ENCODE assay signal across 33 mouse cellular contexts in the genomic region with DNA sequence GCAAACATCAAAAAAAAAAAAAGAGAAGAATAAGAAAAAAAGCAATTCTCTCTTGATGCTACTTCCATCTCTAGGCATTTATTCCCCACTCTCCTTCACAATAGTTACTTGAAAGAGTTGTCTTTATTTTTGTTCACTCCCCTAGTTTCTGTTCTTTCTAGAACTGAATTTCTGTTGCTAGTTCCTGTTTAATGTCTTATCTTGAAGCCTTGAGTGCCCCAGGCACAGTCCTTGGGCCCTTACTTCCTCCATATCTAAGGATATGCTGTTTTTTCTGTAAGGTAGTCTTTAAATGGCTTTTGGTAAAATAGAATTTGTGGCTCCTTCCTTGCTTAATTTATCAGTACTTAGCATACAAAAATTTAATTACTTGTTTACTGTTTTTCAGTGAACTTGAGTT. TPM values are rescaled to one million over a fixed set of nuclear protein-coding genes. Genes with fewer than 3 reads are reported as not detected.
A peak's percentile ranks its signal among the peaks of the same experiment; 100 is the strongest.
DNase-seq lines count a peak whose midpoint lies in the region; ATAC-seq and TF ChIP-seq lines count a peak whose summit lies in the region.
"Had no signal": no experiment of that assay in that cellular context is flagged by ENCODE, and none has a peak within 500 bp of the region (broad histone marks: within the 10 kb centered on the region; RNA-seq: fewer than 3 reads in every experiment).

No protein-coding gene starts in this region.

- intact Hi-C loops in left cerebral cortex, postnatal 10 days (cut with DNase I): no loop called here

- H3K4me1 ChIP-seq in liver, embryonic 11.5 days (replicated peaks; ENCODE audit: control insufficient read depth, insufficient read depth, low read length): peaks cover 44% of the 10 kb centered on the region
- H3K4me1 ChIP-seq in liver, postnatal 0 days (ENCODE audit: insufficient read depth): peaks cover 5% of the 10 kb centered on the region; the same call in 1 of the 2 replicates
- H3K4me1 ChIP-seq in midbrain, embryonic 16.5 days (ENCODE audit: control insufficient read depth, insufficient read depth, low read length): no peaks in the 10 kb centered on the region
- H3K4me1 ChIP-seq: embryonic facial prominence, embryonic 13.5 days; forebrain, embryonic 12.5 days; heart, embryonic 15.5 days; hindbrain, embryonic 10.5 days; intestine, embryonic 15.5 days; limb, embryonic 13.5 days; midbrain, embryonic 15.5 days; neural tube, embryonic 13.5 days had no signal

- no peaks in the 10 kb centered on the region for H3K36me3 ChIP-seq in liver, embryonic 11.5 days (ENCODE audit: control insufficient read depth, insufficient read depth, low read length)
- no peaks in the 10 kb centered on the region for H3K36me3 ChIP-seq in liver, postnatal 0 days (replicated peaks; ENCODE audit: insufficient read depth, low read length)
- H3K36me3 ChIP-seq in midbrain, embryonic 16.5 days (ENCODE audit: control insufficient read depth, insufficient read depth, low read length): no peaks in the 10 kb centered on the region
- H3K36me3 ChIP-seq: embryonic facial prominence, embryonic 13.5 days; forebrain, embryonic 12.5 days; heart, embryonic 15.5 days; hindbrain, embryonic 10.5 days; intestine, embryonic 15.5 days; limb, embryonic 13.5 days; midbrain, embryonic 15.5 days; neural tube, embryonic 13.5 days had no signal

- H3K9ac ChIP-seq in liver, embryonic 11.5 days (ENCODE audit: low read depth, low read length): no peak overlapping the region
- no peak overlapping the region; the same call in 1 of the 2 replicates for H3K9ac ChIP-seq in liver, postnatal 0 days (replicated peaks)
- no peak overlapping the region for H3K9ac ChIP-seq in midbrain, embryonic 16.5 days (ENCODE audit: low read depth, low read length)
- H3K9ac ChIP-seq: embryonic facial prominence, embryonic 13.5 days; forebrain, embryonic 12.5 days; heart, embryonic 15.5 days; intestine, embryonic 15.5 days; limb, embryonic 13.5 days; midbrain, embryonic 15.5 days; neural tube, embryonic 13.5 days had no signal

- peak; percentile 13 for DNase-seq in liver
- DNase-seq in liver, embryonic 11.5 days (ENCODE audit: low spot score): no peak
- no peak for DNase-seq in liver, postnatal 0 days
- DNase-seq in testis, postnatal 10 days (ENCODE audit: low spot score): no peak
- DNase-seq in left cerebral cortex, postnatal 10 days (ENCODE audit: extremely low spot score in 1 of 2, low spot score in 2 of 2): no peak
- DNase-seq: adrenal gland, postnatal 14 days; cerebellum, postnatal 14 days; gastrocnemius, postnatal 36 days; kidney, adult 8-10 months; kidney, postnatal 14 days; lung, adult 18-20 months; lung, postnatal 14 days had no signal

- TF ChIP-seq EP300 in liver, postnatal 0 days (IDR thresholded peaks at IDR 0.05; ENCODE audit: low read depth): no peak

- H3K9me3 ChIP-seq in liver, embryonic 11.5 days (ENCODE audit: control insufficient read depth, low read length): no peaks in the 10 kb centered on the region
- H3K9me3 ChIP-seq in liver, postnatal 0 days (ENCODE audit: low read length): no peaks in the 10 kb centered on the region
- H3K9me3 ChIP-seq in midbrain, embryonic 16.5 days (replicated peaks; ENCODE audit: control insufficient read depth, low read length, poor library complexity, severe bottlenecking): no peaks in the 10 kb centered on the region
- H3K9me3 ChIP-seq: embryonic facial prominence, embryonic 13.5 days; forebrain, embryonic 12.5 days; heart, embryonic 15.5 days; hindbrain, embryonic 10.5 days; intestine, embryonic 15.5 days; limb, embryonic 13.5 days; midbrain, embryonic 15.5 days; neural tube, embryonic 13.5 days had no signal

- no peak for TF ChIP-seq CTCF in liver, postnatal 0 days (IDR thresholded peaks at IDR 0.05; ENCODE audit: low read depth)

- no peaks in the 10 kb centered on the region for H3K27me3 ChIP-seq in liver, embryonic 11.5 days (replicated peaks; ENCODE audit: control insufficient read depth, insufficient read depth, low read length)
- no peaks in the 10 kb centered on the region for H3K27me3 ChIP-seq in liver, postnatal 0 days (ENCODE audit: insufficient read depth, low read length)
- no peaks in the 10 kb centered on the region for H3K27me3 ChIP-seq in midbrain, embryonic 16.5 days (ENCODE audit: control insufficient read depth, insufficient read depth, low read depth, low read length)
- H3K27me3 ChIP-seq: CH12.LX; embryonic facial prominence, embryonic 13.5 days; forebrain, embryonic 12.5 days; heart, embryonic 15.5 days; intestine, embryonic 15.5 days; limb, embryonic 13.5 days; midbrain, embryonic 15.5 days; neural tube, embryonic 13.5 days had no signal

- H3K4me3 ChIP-seq in liver, embryonic 11.5 days (ENCODE audit: low read depth, low read length): no peak overlapping the region
- H3K4me3 ChIP-seq in liver, postnatal 0 days (ENCODE audit: low read depth, low read length): no peak overlapping the region
- H3K4me3 ChIP-seq in midbrain, embryonic 16.5 days (ENCODE audit: low read depth, low read length): no peak overlapping the region
- H3K4me3 ChIP-seq: embryonic facial prominence, embryonic 13.5 days; erythroblast, embryonic 14.5 days; forebrain, embryonic 12.5 days; heart, embryonic 15.5 days; hindbrain, embryonic 10.5 days; intestine, embryonic 15.5 days; limb, embryonic 13.5 days; midbrain, embryonic 15.5 days; myocyte; neural tube, embryonic 13.5 days had no signal

- H3K4me2 ChIP-seq in liver, embryonic 11.5 days: no peak overlapping the region
- no peak overlapping the region for H3K4me2 ChIP-seq in liver, postnatal 0 days (ENCODE audit: low read depth, low read length)
- no peak overlapping the region for H3K4me2 ChIP-seq in midbrain, embryonic 16.5 days (ENCODE audit: low read length)
- H3K4me2 ChIP-seq: embryonic facial prominence, embryonic 13.5 days; forebrain, embryonic 12.5 days; heart, embryonic 15.5 days; intestine, embryonic 15.5 days; limb, embryonic 13.5 days; midbrain, embryonic 15.5 days; neural tube, embryonic 13.5 days had no signal

- ATAC-seq in liver, embryonic 11.5 days (replicated peaks; ENCODE audit: low FRiP score): no peak
- ATAC-seq in common myeloid progenitor, adult 5-6 weeks (replicated peaks; ENCODE audit: low read depth, poor library complexity, severe bottlenecking): peak; percentile 48
- no peak for ATAC-seq in liver, postnatal 0 days
- ATAC-seq in midbrain, embryonic 16.5 days: no peak
- ATAC-seq: hindbrain, embryonic 16.5 days; intestine, embryonic 15.5 days; midbrain, embryonic 15.5 days had no signal

- H3K27ac ChIP-seq in liver, embryonic 11.5 days (ENCODE audit: low read depth, low read length): no peak overlapping the region
- H3K27ac ChIP-seq in liver, postnatal 0 days (ENCODE audit: low read depth): peak overlapping the region; percentile 36; the same call in 1 of the 2 replicates
- no peak overlapping the region for H3K27ac ChIP-seq in midbrain, embryonic 16.5 days (ENCODE audit: low read length)
- H3K27ac ChIP-seq: embryonic facial prominence, embryonic 13.5 days; forebrain, embryonic 12.5 days; heart, embryonic 15.5 days; hindbrain, embryonic 10.5 days; intestine, embryonic 15.5 days; limb, embryonic 13.5 days; midbrain, embryonic 15.5 days; neural tube, embryonic 13.5 days had no signal

RNA-seq across cellular contexts. Expression of a gene that starts 6.7 kb away (rescaled TPM):
- polyA plus RNA-seq in liver, embryonic 11.5 days (2014; fragmentation: Nextera tagmentation; extraction: Ambion mirVana): not detected in 2 replicates
- total RNA-seq in common myeloid progenitor, adult 5-6 weeks (2017): not detected in 2 replicates
- polyA plus RNA-seq in liver, postnatal 0 days (2015; fragmentation: Nextera tagmentation; extraction: Ambion mirVana): 0.09 TPM in 1 of 2 replicates, not detected in the other
- not detected for total RNA-seq in left cerebral cortex, postnatal 10 days (2021)
- polyA plus RNA-seq in midbrain, embryonic 16.5 days (2015; fragmentation: Nextera tagmentation; extraction: Ambion mirVana): not detected in 2 replicates
- total RNA-seq: adrenal gland, postnatal 14 days; gastrocnemius, adult 18-20 months; gastrocnemius, postnatal 36 days; layer of hippocampus, adult 8-10 months; left cerebral cortex, postnatal 25 days; megakaryocyte-erythroid progenitor cell, adult 5-6 weeks had no signal
- polyA plus RNA-seq: brain, embryonic 14.5 days; embryonic facial prominence, embryonic 13.5 days; erythroblast, embryonic 14.5 days; forebrain, embryonic 12.5 days; heart, embryonic 15.5 days; hindbrain, embryonic 10.5 days; hindbrain, embryonic 16.5 days; intestine, embryonic 15.5 days; limb, embryonic 13.5 days; midbrain, embryonic 15.5 days; myocyte; neural tube, embryonic 13.5 days; stomach, embryonic 16.5 days; thymus, postnatal 0 days had no signal

RNA-seq across cellular contexts. Expression of a gene that starts 16.5 kb away (rescaled TPM):
- polyA plus RNA-seq in liver, embryonic 11.5 days (2014; fragmentation: Nextera tagmentation; extraction: Ambion mirVana): 1.9 and 2.0 TPM in 2 replicates
- total RNA-seq in common myeloid progenitor, adult 5-6 weeks (2017): 0.59 and 0.87 TPM in 2 replicates
- 2.9 and 3.0 TPM in 2 replicates for polyA plus RNA-seq in liver, postnatal 0 days (2015; fragmentation: Nextera tagmentation; extraction: Ambion mirVana)
- 1 to 10 TPM; 1.2 to 1.9 TPM for total RNA-seq in left cerebral cortex, postnatal 10 days (2021)
- polyA plus RNA-seq in midbrain, embryonic 16.5 days (2015; fragmentation: Nextera tagmentation; extraction: Ambion mirVana): 0.53 and 0.73 TPM in 2 replicates
- total RNA-seq: megakaryocyte-erythroid progenitor cell, adult 5-6 weeks had no signal
- polyA plus RNA-seq: erythroblast, embryonic 14.5 days; myocyte had no signal

RNA-seq across cellular contexts. Expression of a gene that starts 36.8 kb away (rescaled TPM):
- 0.04 and 0.05 TPM in 2 replicates for polyA plus RNA-seq in liver, embryonic 11.5 days (2014; fragmentation: Nextera tagmentation; extraction: Ambion mirVana)
- total RNA-seq in common myeloid progenitor, adult 5-6 weeks (2017): not detected in 2 replicates
- polyA plus RNA-seq in liver, postnatal 0 days (2015; fragmentation: Nextera tagmentation; extraction: Ambion mirVana): 0.40 and 0.42 TPM in 2 replicates
- total RNA-seq in left cerebral cortex, postnatal 10 days (2021): under 1 TPM in 1 of 2 experiments, not detected in 1; 0.10 TPM
- polyA plus RNA-seq in midbrain, embryonic 16.5 days (2015; fragmentation: Nextera tagmentation; extraction: Ambion mirVana): not detected in 2 replicates
- total RNA-seq: gastrocnemius, adult 18-20 months; gastrocnemius, postnatal 36 days; layer of hippocampus, adult 8-10 months; left cerebral cortex, postnatal 25 days; megakaryocyte-erythroid progenitor cell, adult 5-6 weeks had no signal
- polyA plus RNA-seq: erythroblast, embryonic 14.5 days; forebrain, embryonic 12.5 days; hindbrain, embryonic 10.5 days; hindbrain, embryonic 16.5 days; midbrain, embryonic 15.5 days; myocyte; neural tube, embryonic 13.5 days had no signal
